14 mouse cellular contexts compared by ENCODE assay signal in genomic region chr2:164767812-164768540, GRCm38 (mm10). TPM values are rescaled to one million over a fixed set of nuclear protein-coding genes. Genes with fewer than 3 reads are reported as not detected.
A peak's percentile ranks its signal among the peaks of the same experiment; 100 is the strongest.
DNase-seq lines count a peak whose midpoint lies in the region; ATAC-seq and TF ChIP-seq lines count a peak whose summit lies in the region.
"Had no signal": no experiment of that assay in that cellular context is flagged by ENCODE, and none has a peak within 500 bp of the region (broad histone marks: within the 10 kb centered on the region; RNA-seq: fewer than 3 reads in every experiment).

No protein-coding gene starts in this region.

- H3K27ac ChIP-seq in heart, embryonic 16.5 days (ENCODE audit: low read length) = peak overlapping the region; percentile 76
- peak overlapping the region; percentile 8; the same call in 1 of the 2 replicates for H3K27ac ChIP-seq in lung, embryonic 14.5 days (ENCODE audit: low read depth)
- peak overlapping the region; percentile 36 for H3K27ac ChIP-seq in liver, embryonic 16.5 days (ENCODE audit: low read length)
- H3K27ac ChIP-seq in midbrain, postnatal 0 days (ENCODE audit: low read depth, low read length) = no peak overlapping the region
- H3K27ac ChIP-seq: hindbrain, embryonic 10.5 days; midbrain, embryonic 10.5 days had no signal

- no peak overlapping the region for H3K9ac ChIP-seq in heart, embryonic 16.5 days (ENCODE audit: low read length)
- H3K9ac ChIP-seq in lung, embryonic 14.5 days = no peak overlapping the region
- no peak overlapping the region; the same call in 1 of the 2 replicates for H3K9ac ChIP-seq in liver, embryonic 16.5 days (ENCODE audit: low read depth, low read length)
- no peak overlapping the region for H3K9ac ChIP-seq in midbrain, postnatal 0 days (replicated peaks; ENCODE audit: low read length, poor library complexity, severe bottlenecking)

- H3K4me3 ChIP-seq in heart, embryonic 16.5 days (ENCODE audit: low read length) = no peak overlapping the region
- H3K4me3 ChIP-seq in lung, embryonic 14.5 days (ENCODE audit: low read depth, low read length) = no peak overlapping the region
- H3K4me3 ChIP-seq in liver, embryonic 16.5 days (ENCODE audit: low read depth, low read length) = peak overlapping the region; percentile 27
- H3K4me3 ChIP-seq in midbrain, postnatal 0 days (ENCODE audit: low read depth, low read length) = no peak overlapping the region
- H3K4me3 ChIP-seq: midbrain, embryonic 10.5 days had no signal

- H3K36me3 ChIP-seq in heart, embryonic 16.5 days (ENCODE audit: control insufficient read depth, insufficient read depth) = peaks cover 21% of the 10 kb centered on the region
- H3K36me3 ChIP-seq in lung, embryonic 14.5 days (ENCODE audit: insufficient read depth) = peaks cover 68% of the 10 kb centered on the region
- peaks cover 72% of the 10 kb centered on the region for H3K36me3 ChIP-seq in liver, embryonic 16.5 days (ENCODE audit: control insufficient read depth, insufficient read depth)
- H3K36me3 ChIP-seq in midbrain, postnatal 0 days (ENCODE audit: insufficient read depth, low read length) = peaks cover 27% of the 10 kb centered on the region

- no peak for ATAC-seq in heart, embryonic 16.5 days (replicated peaks; ENCODE audit: extremely low read depth, insufficient read depth, low FRiP score)
- ATAC-seq in lung, embryonic 14.5 days (ENCODE audit: insufficient read depth) = no peak
- ATAC-seq in liver, embryonic 16.5 days (ENCODE audit: low read depth) = no peak
- ATAC-seq in midbrain, postnatal 0 days (ENCODE audit: low FRiP score) = no peak
- ATAC-seq: activated CD4-positive, CD25-positive, alpha-beta regulatory T cell, adult 4 months had no signal

- H3K4me2 ChIP-seq in heart, embryonic 16.5 days (ENCODE audit: low read depth, low read length) = no peak overlapping the region
- no peak overlapping the region for H3K4me2 ChIP-seq in lung, embryonic 14.5 days
- H3K4me2 ChIP-seq in liver, embryonic 16.5 days (ENCODE audit: low read depth, low read length) = peak overlapping the region; percentile 21; the same call in 1 of the 2 replicates
- no peak overlapping the region for H3K4me2 ChIP-seq in midbrain, postnatal 0 days (ENCODE audit: low read depth, low read length, poor library complexity, severe bottlenecking)

- H3K27me3 ChIP-seq in heart, embryonic 16.5 days (ENCODE audit: control insufficient read depth, insufficient read depth, low read length) = no peaks in the 10 kb centered on the region
- no peaks in the 10 kb centered on the region for H3K27me3 ChIP-seq in lung, embryonic 14.5 days (ENCODE audit: insufficient read depth, low read length)
- no peaks in the 10 kb centered on the region for H3K27me3 ChIP-seq in liver, embryonic 16.5 days (ENCODE audit: control insufficient read depth, insufficient read depth, low read depth, low read length)
- no peaks in the 10 kb centered on the region for H3K27me3 ChIP-seq in midbrain, postnatal 0 days (ENCODE audit: insufficient read depth, low read length)

- peak; percentile 51 for DNase-seq in adrenal gland, postnatal 14 days
- no peak for DNase-seq in adrenal gland, postnatal 4 days (ENCODE audit: low spot score in 2 of 2)
- DNase-seq in heart, adult 11 months = no peak
- no peak for DNase-seq in lung, embryonic 14.5 days
- no peak for DNase-seq in lung, postnatal 10 days
- no peak for DNase-seq in midbrain, postnatal 0 days (ENCODE audit: low spot score)

- H3K4me1 ChIP-seq in heart, embryonic 16.5 days (ENCODE audit: control insufficient read depth, insufficient read depth, low read length) = peaks cover 14% of the 10 kb centered on the region
- H3K4me1 ChIP-seq in lung, embryonic 14.5 days (ENCODE audit: insufficient read depth) = peaks cover 6% of the 10 kb centered on the region; the same call in 1 of the 2 replicates
- H3K4me1 ChIP-seq in liver, embryonic 16.5 days (ENCODE audit: control insufficient read depth, low read depth, low read length) = peaks cover 37% of the 10 kb centered on the region
- no peaks in the 10 kb centered on the region for H3K4me1 ChIP-seq in midbrain, postnatal 0 days (ENCODE audit: insufficient read depth, low read length)

- H3K9me3 ChIP-seq in heart, embryonic 16.5 days (replicated peaks; ENCODE audit: control insufficient read depth, low read length) = no peaks in the 10 kb centered on the region
- H3K9me3 ChIP-seq in lung, embryonic 14.5 days (ENCODE audit: low read depth, low read length) = no peaks in the 10 kb centered on the region
- no peaks in the 10 kb centered on the region for H3K9me3 ChIP-seq in liver, embryonic 16.5 days (replicated peaks; ENCODE audit: control insufficient read depth, low read length)
- H3K9me3 ChIP-seq in midbrain, postnatal 0 days (ENCODE audit: low read length) = no peaks in the 10 kb centered on the region
- H3K9me3 ChIP-seq: hindbrain, embryonic 10.5 days; midbrain, embryonic 10.5 days had no signal

- no peak for TF ChIP-seq CTCF in lung, embryonic 14.5 days (IDR thresholded peaks at IDR 0.05; ENCODE audit: low read depth)
- TF ChIP-seq CTCF in midbrain, postnatal 0 days (IDR thresholded peaks at IDR 0.05) = no peak

- WGBS in heart, embryonic 16.5 days = 84% methylated on average over 15 of the region's 15 CpGs
- WGBS in lung, embryonic 14.5 days = 90% methylated on average over 15 of the region's 15 CpGs
- WGBS in liver, embryonic 16.5 days (ENCODE audit: insufficient replicate concordance) = 89% methylated on average over 15 of the region's 15 CpGs
- 96% methylated on average over 15 of the region's 15 CpGs for WGBS in midbrain, postnatal 0 days

RNA-seq across cellular contexts. Expression of gene Ube2c, which starts 1.7 kb away (rescaled TPM):
- total RNA-seq in adrenal gland, postnatal 14 days (2021) = 32.1 and 36.0 TPM in 2 replicates
- 10 to 100 TPM; 48.4 to 64.6 TPM for total RNA-seq in adrenal gland, postnatal 4 days (2021)
- polyA plus RNA-seq in heart, embryonic 16.5 days (2015; fragmentation: Nextera tagmentation; extraction: Ambion mirVana) = 388 and 390 TPM in 2 replicates
- 586 and 619 TPM in 2 replicates for polyA plus RNA-seq in lung, embryonic 14.5 days (2014; fragmentation: Nextera tagmentation; extraction: Ambion mirVana)
- polyA plus RNA-seq in liver, embryonic 16.5 days (2015; fragmentation: Nextera tagmentation; extraction: Ambion mirVana) = 632 and 661 TPM in 2 replicates
- 14.6 and 38.5 TPM in 2 replicates for total RNA-seq in midbrain, postnatal 0 days (2014; rRNA removed)
- 18.1 and 18.4 TPM in 2 replicates for polyA plus RNA-seq in midbrain, postnatal 0 days (2015; fragmentation: Nextera tagmentation; extraction: Ambion mirVana)
- total RNA-seq: left cerebral cortex, adult 18-20 months had no signal

RNA-seq across cellular contexts. Expression of gene Tnnc2, which starts 11.8 kb away (rescaled TPM):
- 1.0 TPM in 1 of 2 replicates, not detected in the other for total RNA-seq in adrenal gland, postnatal 14 days (2021)
- total RNA-seq in adrenal gland, postnatal 4 days (2021) = 100 to 1,000 TPM in 1 of 2 experiments, 10 to 100 TPM in 1; 94.0 to 231 TPM
- 6.7 and 28.8 TPM in 2 replicates for polyA plus RNA-seq in heart, embryonic 16.5 days (2015; fragmentation: Nextera tagmentation; extraction: Ambion mirVana)
- polyA plus RNA-seq in lung, embryonic 14.5 days (2014; fragmentation: Nextera tagmentation; extraction: Ambion mirVana) = not detected in 2 replicates
- 29.4 and 67.5 TPM in 2 replicates for polyA plus RNA-seq in liver, embryonic 16.5 days (2015; fragmentation: Nextera tagmentation; extraction: Ambion mirVana)
- total RNA-seq in midbrain, postnatal 0 days (2014; rRNA removed) = not detected in 2 replicates
- polyA plus RNA-seq in midbrain, postnatal 0 days (2015; fragmentation: Nextera tagmentation; extraction: Ambion mirVana) = 0.31 and 0.62 TPM in 2 replicates
- polyA plus RNA-seq: activated CD4-positive, CD25-positive, alpha-beta regulatory T cell, adult 4 months; hindbrain, embryonic 10.5 days; midbrain, embryonic 10.5 days; spleen, adult 2 months had no signal

RNA-seq across cellular contexts. Expression of gene Snx21, which starts 17.6 kb away (rescaled TPM):
- 35.7 and 46.2 TPM in 2 replicates for total RNA-seq in adrenal gland, postnatal 14 days (2021)
- total RNA-seq in adrenal gland, postnatal 4 days (2021) = 10 to 100 TPM; 40.5 to 42.9 TPM
- 40.6 and 45.6 TPM in 2 replicates for polyA plus RNA-seq in heart, embryonic 16.5 days (2015; fragmentation: Nextera tagmentation; extraction: Ambion mirVana)
- polyA plus RNA-seq in lung, embryonic 14.5 days (2014; fragmentation: Nextera tagmentation; extraction: Ambion mirVana) = 19.1 and 21.3 TPM in 2 replicates
- polyA plus RNA-seq in liver, embryonic 16.5 days (2015; fragmentation: Nextera tagmentation; extraction: Ambion mirVana) = 9.4 and 12.1 TPM in 2 replicates
- total RNA-seq in midbrain, postnatal 0 days (2014; rRNA removed) = 80.8 and 100 TPM in 2 replicates
- 50.8 and 54.1 TPM in 2 replicates for polyA plus RNA-seq in midbrain, postnatal 0 days (2015; fragmentation: Nextera tagmentation; extraction: Ambion mirVana)

RNA-seq across cellular contexts. Expression of gene Dnttip1, which starts 22.2 kb away (rescaled TPM):
- 39.6 and 47.3 TPM in 2 replicates for total RNA-seq in adrenal gland, postnatal 14 days (2021)
- total RNA-seq in adrenal gland, postnatal 4 days (2021) = 10 to 100 TPM; 50.1 to 54.2 TPM
- 56.0 and 58.7 TPM in 2 replicates for polyA plus RNA-seq in heart, embryonic 16.5 days (2015; fragmentation: Nextera tagmentation; extraction: Ambion mirVana)
- polyA plus RNA-seq in lung, embryonic 14.5 days (2014; fragmentation: Nextera tagmentation; extraction: Ambion mirVana) = 74.7 and 77.6 TPM in 2 replicates
- 40.1 and 43.1 TPM in 2 replicates for polyA plus RNA-seq in liver, embryonic 16.5 days (2015; fragmentation: Nextera tagmentation; extraction: Ambion mirVana)
- 18.5 and 24.7 TPM in 2 replicates for total RNA-seq in midbrain, postnatal 0 days (2014; rRNA removed)
- polyA plus RNA-seq in midbrain, postnatal 0 days (2015; fragmentation: Nextera tagmentation; extraction: Ambion mirVana) = 48.4 and 54.2 TPM in 2 replicates

RNA-seq across cellular contexts. Expression of gene Wfdc3, which starts 22.2 kb away (rescaled TPM):
- total RNA-seq in adrenal gland, postnatal 14 days (2021) = 0.59 TPM in 1 of 2 replicates, not detected in the other
- total RNA-seq in adrenal gland, postnatal 4 days (2021) = under 1 TPM; 0.90 to 0.92 TPM
- polyA plus RNA-seq in heart, embryonic 16.5 days (2015; fragmentation: Nextera tagmentation; extraction: Ambion mirVana) = 0.51 and 0.80 TPM in 2 replicates
- 1.3 and 1.4 TPM in 2 replicates for polyA plus RNA-seq in lung, embryonic 14.5 days (2014; fragmentation: Nextera tagmentation; extraction: Ambion mirVana)
- polyA plus RNA-seq in liver, embryonic 16.5 days (2015; fragmentation: Nextera tagmentation; extraction: Ambion mirVana) = 1.5 and 1.7 TPM in 2 replicates
- 0.16 and 1.3 TPM in 2 replicates for total RNA-seq in midbrain, postnatal 0 days (2014; rRNA removed)
- 0.60 and 0.97 TPM in 2 replicates for polyA plus RNA-seq in midbrain, postnatal 0 days (2015; fragmentation: Nextera tagmentation; extraction: Ambion mirVana)
- total RNA-seq: gastrocnemius, adult 18-20 months had no signal
- polyA plus RNA-seq: activated CD4-positive, CD25-positive, alpha-beta regulatory T cell, adult 4 months had no signal

Comparison
In these comparisons a context has a peak if more than half of its experiments do, and no peak if none do; other contexts are left out.
1. RNA of gene Ube2c, which starts 1.7 kb away (polyA plus RNA-seq): 632 to 661 TPM in liver, embryonic 16.5 days, 586 to 619 TPM in lung, embryonic 14.5 days and 388 to 390 TPM in heart, embryonic 16.5 days; 18.1 to 18.4 TPM in midbrain, postnatal 0 days; every median in the first group is over 10 times any median in the second.